Mouse (Mus musculus) midbrain, embryonic 15.5 days (tissue): ENCODE results near the gene Zbtb5. TPM values are rescaled to one million over a fixed set of nuclear protein-coding genes. Genes with fewer than 3 reads are reported as not detected.
"Not testable (repeated sequence)": the region's sequence is repeated elsewhere in the genome, so short reads cannot be mapped to it uniquely, and the experiment has no call there.

Experiments
- ATAC-seq: fragments of 200-750 bp; cut with Nextera tagmentation; replicated peaks from 2 replicates; pipeline ENCODE4 v1.8.0; 2017; ENCODE audit warnings: moderate TSS enrichment
- H3K27ac ChIP-seq: fragments of 300-500 bp; sonication (generic); 2 replicates; pipeline ENCODE4 v1.5.1; 2015; ENCODE audit warnings: mild to moderate bottlenecking, inconsistent platforms
- H3K27me3 ChIP-seq: fragments of 300-500 bp; sonication (generic); replicated peaks from 2 replicates; pipeline ENCODE4 v1.6.1; 2015; ENCODE audit warnings: inconsistent platforms
- H3K36me3 ChIP-seq: fragments of 300-500 bp; sonication (generic); replicated peaks from 2 replicates; pipeline ENCODE4 v1.6.1; 2015; ENCODE audit warnings: inconsistent platforms
- H3K4me1 ChIP-seq: fragments of 300-500 bp; sonication (generic); 2 replicates; pipeline ENCODE4 v1.6.1; 2015; ENCODE audit warnings: inconsistent platforms
- H3K4me2 ChIP-seq: fragments of 300-500 bp; sonication (generic); 2 replicates; pipeline ENCODE4 v1.6.1; 2015; ENCODE audit warnings: inconsistent platforms, mild to moderate bottlenecking, moderate library complexity
- H3K4me3 ChIP-seq: fragments of 300-500 bp; sonication (generic); 2 replicates; pipeline ENCODE4 v1.5.1; 2015; ENCODE audit warnings: mild to moderate bottlenecking, inconsistent platforms
- H3K9ac ChIP-seq: fragments of 300-500 bp; sonication (generic); 2 replicates; pipeline ENCODE4 v1.6.1; 2015; ENCODE audit warnings: mild to moderate bottlenecking, inconsistent platforms
- H3K9me3 ChIP-seq: fragments of 300-500 bp; sonication (generic); 2 replicates; pipeline ENCODE4 v1.6.1; 2016; ENCODE audit warnings: inconsistent platforms
- WGBS: fragments of 180-500 bp; shearing (Covaris S2); methylation state at CpG from one replicate; pipeline ENCODE4 v1.1.7; 2015; ENCODE audit warnings: mixed read lengths; 5-methylcytosine and 5-hydroxymethylcytosine counted together
- polyA plus RNA-seq: library from polyadenylated mRNA; unstranded; fragments of >200 nt; fragmentation: Nextera tagmentation; extraction: Ambion mirVana; gene quantifications from 2 replicates; pipeline ENCODE4 v1.2.1, GENCODE M21; 2015

Gene Zbtb5
- polyA plus RNA-seq, 1 experiment from 2014 or later, result 53.7 TPM

- Histone ChIP-seq H3K27me3 (no peaks in the 10 kb centered on the region), H3K9ac (no peak overlapping the region), H3K27ac (no peak overlapping the region), H3K4me1 (peaks cover 6% of the 10 kb centered on the region; the same call in 1 of the 2 replicates), H3K4me3 (no peak overlapping the region), H3K4me2 (no peak overlapping the region), H3K36me3 (no peaks in the 10 kb centered on the region), H3K9me3 (no peaks in the 10 kb centered on the region)
- ATAC-seq, result no peak
- WGBS, result 80% methylated on average over 9 of the region's 9 CpGs
These were observed 59.2 kb downstream of the Zbtb5 start for GRCm38 (mm10) chr4:44953041-44953440.

- H3K4me2 ChIP-seq, result no peak overlapping the region
- 88% methylated on average over 1 of the region's 1 CpGs for WGBS
- H3K27ac ChIP-seq, result no peak overlapping the region
- no peak overlapping the region for H3K9ac ChIP-seq
- H3K4me3 ChIP-seq, result no peak overlapping the region
- no peaks in the 10 kb centered on the region for H3K9me3 ChIP-seq
- ATAC-seq, result no peak
- no peaks in the 10 kb centered on the region for H3K27me3 ChIP-seq
- peaks cover 6% of the 10 kb centered on the region; the same call in 1 of the 2 replicates for H3K4me1 ChIP-seq
- H3K36me3 ChIP-seq, result no peaks in the 10 kb centered on the region
These were observed 63.9 kb downstream of the Zbtb5 start for GRCm38 (mm10) chr4:44948314-44948713.

GRCm38 (mm10) chr4:44947464-44947863, 64.7 kb downstream of the Zbtb5 start:
- no peak overlapping the region for H3K27ac ChIP-seq
- H3K4me2 ChIP-seq, result no peak overlapping the region
- no peak overlapping the region for H3K9ac ChIP-seq
- no peak overlapping the region for H3K4me3 ChIP-seq
- WGBS, result 90% methylated on average over 5 of the region's 5 CpGs
- no peaks in the 10 kb centered on the region for H3K27me3 ChIP-seq
- no peak for ATAC-seq
- H3K36me3 ChIP-seq, result no peaks in the 10 kb centered on the region
- no peaks in the 10 kb centered on the region for H3K9me3 ChIP-seq
- peaks cover 6% of the 10 kb centered on the region; the same call in 1 of the 2 replicates for H3K4me1 ChIP-seq

- H3K9me3 ChIP-seq, H3K36me3 ChIP-seq, ATAC-seq, H3K4me2 ChIP-seq, H3K27me3 ChIP-seq, H3K27ac ChIP-seq, H3K9ac ChIP-seq, H3K4me3 ChIP-seq, H3K4me1 ChIP-seq: not testable (repeated sequence)
- WGBS, result 98% methylated on average over 2 of the region's 2 CpGs
These were observed 66.1 kb downstream of the Zbtb5 start for GRCm38 (mm10) chr4:44946126-44946525.

GRCm38 (mm10) chr4:44944426-44945075, 67.7 kb downstream of the Zbtb5 start:
- H3K4me2 ChIP-seq, result no peak overlapping the region
- ATAC-seq, result no peak
- no peaks in the 10 kb centered on the region for H3K27me3 ChIP-seq
- H3K27ac ChIP-seq, result no peak overlapping the region
- no peak overlapping the region for H3K4me3 ChIP-seq
- WGBS, result 75% methylated on average over 10 of the region's 10 CpGs
- H3K4me1 ChIP-seq, result peaks cover 6% of the 10 kb centered on the region; the same call in 1 of the 2 replicates
- no peaks in the 10 kb centered on the region for H3K36me3 ChIP-seq
- no peaks in the 10 kb centered on the region for H3K9me3 ChIP-seq
- no peak overlapping the region for H3K9ac ChIP-seq

GRCm38 (mm10) chr4:44943480-44943879, 68.7 kb downstream of the Zbtb5 start:
- no peaks in the 10 kb centered on the region for H3K27me3 ChIP-seq
- no peaks in the 10 kb centered on the region for H3K36me3 ChIP-seq
- WGBS, result 82% methylated on average over 6 of the region's 6 CpGs

GRCm38 (mm10) chr4:44942237-44942636, 70.0 kb downstream of the Zbtb5 start:
- no peak for ATAC-seq
- H3K9me3 ChIP-seq, result no peaks in the 10 kb centered on the region
- H3K4me2 ChIP-seq, result no peak overlapping the region
- WGBS, result 92% methylated on average over 1 of the region's 1 CpGs
- no peaks in the 10 kb centered on the region for H3K27me3 ChIP-seq
- no peaks in the 10 kb centered on the region for H3K4me1 ChIP-seq
- H3K36me3 ChIP-seq, result no peaks in the 10 kb centered on the region
- H3K9ac ChIP-seq, result no peak overlapping the region
- no peak overlapping the region for H3K27ac ChIP-seq
- H3K4me3 ChIP-seq, result no peak overlapping the region

More at GRCm38 (mm10) chr4:44943480-44943879, 68.7 kb downstream of the Zbtb5 start:
- Histone ChIP-seq H3K4me1 (no peaks in the 10 kb centered on the region), H3K4me3 (no peak overlapping the region), H3K9ac (no peak overlapping the region), H3K9me3 (no peaks in the 10 kb centered on the region), H3K27ac (no peak overlapping the region), H3K4me2 (no peak overlapping the region)
- no peak for ATAC-seq

Other genes starting within 250 kb of the Zbtb5 start
- gene Grhpr, start 31.0 kb downstream of the Zbtb5 start, polyA plus RNA-seq, result 21.9 and 24.5 TPM in 2 replicates
- gene Polr1e, start 6.2 kb upstream of the Zbtb5 start, polyA plus RNA-seq, result 26.3 and 29.8 TPM in 2 replicates
- 20.2 and 21.9 TPM in 2 replicates for gene Fbxo10, start 72.2 kb upstream of the Zbtb5 start, polyA plus RNA-seq
- gene Tomm5, start 95.7 kb upstream of the Zbtb5 start, polyA plus RNA-seq, result 138 and 149 TPM in 2 replicates
- 1.4 and 1.5 TPM in 2 replicates for gene Frmpd1, start 172.5 kb upstream of the Zbtb5 start, polyA plus RNA-seq